Mouse (Mus musculus) kidney, adult 18-20 months (tissue): ENCODE results near the gene Mettl6.

ENCODE experiments used
- DNase-seq: peaks from one replicate; pipeline ENCODE4 v3.0.0; 2021

Gene Mettl6

GRCm38 (mm10) chr14:31494975-31495455, at the start of gene Mettl6:
TSS of gene Mettl6 (minus strand) at chr14:31495040.
- DNase-seq, result peak; percentile 92

GRCm38 (mm10) chr14:31543885-31544442, 49.1 kb upstream of the Mettl6 start:
- no peak for DNase-seq

GRCm38 (mm10) chr14:31537298-31537697, 42.5 kb upstream of the Mettl6 start:
- no peak for DNase-seq

- DNase-seq, result peak; percentile 24
Measured at GRCm38 (mm10) chr14:31532656-31533055, 37.8 kb upstream of the Mettl6 start.

GRCm38 (mm10) chr14:31531506-31532148, 36.8 kb upstream of the Mettl6 start:
- peak; percentile 17 for DNase-seq

GRCm38 (mm10) chr14:31530847-31531246, 36.0 kb upstream of the Mettl6 start:
- peak; percentile 32 for DNase-seq

GRCm38 (mm10) chr14:31525040-31525810, 30.4 kb upstream of the Mettl6 start:
- no peak for DNase-seq

- DNase-seq, result no peak
Measured at GRCm38 (mm10) chr14:31521318-31521717, 26.5 kb upstream of the Mettl6 start.

- DNase-seq, result peak; percentile 37
Measured at GRCm38 (mm10) chr14:31519165-31519564, 24.3 kb upstream of the Mettl6 start.

- DNase-seq, result no peak
Measured at GRCm38 (mm10) chr14:31515895-31516294, 21.1 kb upstream of the Mettl6 start.

- no peak for DNase-seq
Measured at GRCm38 (mm10) chr14:31510322-31510721, 15.5 kb upstream of the Mettl6 start.

GRCm38 (mm10) chr14:31509911-31510310, 15.1 kb upstream of the Mettl6 start:
- no peak for DNase-seq

GRCm38 (mm10) chr14:31506456-31506855, 11.6 kb upstream of the Mettl6 start:
- DNase-seq, result no peak

- DNase-seq, result no peak
Measured at GRCm38 (mm10) chr14:31503406-31503805, 8.6 kb upstream of the Mettl6 start.

- DNase-seq, result no peak
Measured at GRCm38 (mm10) chr14:31499526-31499925, 4.7 kb upstream of the Mettl6 start.

GRCm38 (mm10) chr14:31496241-31496646, 1.4 kb upstream of the Mettl6 start:
- no peak for DNase-seq

- DNase-seq, result no peak
Measured at GRCm38 (mm10) chr14:31495538-31495937, 698 bp upstream of the Mettl6 start.

- no peak for DNase-seq
Measured at GRCm38 (mm10) chr14:31494349-31494974, 378 bp downstream of the Mettl6 start, which contains the start of gene Eaf1. TSS of gene Eaf1 (plus strand) at chr14:31494399.

GRCm38 (mm10) chr14:31493901-31494300, 939 bp downstream of the Mettl6 start:
- no peak for DNase-seq

GRCm38 (mm10) chr14:31488055-31488454, 6.8 kb downstream of the Mettl6 start:
- DNase-seq, result no peak

GRCm38 (mm10) chr14:31486465-31486864, 8.4 kb downstream of the Mettl6 start:
- DNase-seq, result no peak

- no peak for DNase-seq
Measured at GRCm38 (mm10) chr14:31482417-31482816, 12.4 kb downstream of the Mettl6 start.

GRCm38 (mm10) chr14:31473297-31473696, 21.5 kb downstream of the Mettl6 start:
- no peak for DNase-seq
